Mouse (Mus musculus): ENCODE measurements around the gene Egfr. TPM values are rescaled to one million over a fixed set of nuclear protein-coding genes. Genes with fewer than 3 reads are reported as not detected.

Gene Egfr
- total RNA-seq, 2 experiments from 2014 or later, result 15.1 to 18.4 TPM

- DNase-seq (ENCODE audit: extremely low spot score in 1 of 2, low spot score in 1 of 2), result no peak
These were observed 134.1 kb downstream of the Egfr start for GRCm38 (mm10) chr11:16886152-16886551.

GRCm38 (mm10) chr11:16888086-16888485 is 136.1 kb downstream of the Egfr start:
- DNase-seq (ENCODE audit: extremely low spot score in 1 of 2, low spot score in 1 of 2), result no peak

GRCm38 (mm10) chr11:16895441-16896356 is 143.7 kb downstream of the Egfr start:
- DNase-seq (ENCODE audit: extremely low spot score in 1 of 2, low spot score in 1 of 2), result no peak

GRCm38 (mm10) chr11:16897681-16898080 is 145.7 kb downstream of the Egfr start:
- DNase-seq (ENCODE audit: extremely low spot score in 1 of 2, low spot score in 1 of 2), result no peak

- DNase-seq (ENCODE audit: extremely low spot score in 1 of 2, low spot score in 1 of 2), result no peak
These were observed 148.2 kb downstream of the Egfr start for GRCm38 (mm10) chr11:16900182-16900581.

GRCm38 (mm10) chr11:16900653-16901416 is 148.8 kb downstream of the Egfr start:
- no peak for DNase-seq (ENCODE audit: extremely low spot score in 1 of 2, low spot score in 1 of 2)

GRCm38 (mm10) chr11:16904302-16905011 is 152.5 kb downstream of the Egfr start:
- DNase-seq (ENCODE audit: extremely low spot score in 1 of 2, low spot score in 1 of 2), result no peak

- no peak for DNase-seq (ENCODE audit: extremely low spot score in 1 of 2, low spot score in 1 of 2)
These were observed 153.0 kb downstream of the Egfr start for GRCm38 (mm10) chr11:16905012-16905332.

GRCm38 (mm10) chr11:16906530-16906929 is 154.5 kb downstream of the Egfr start:
- DNase-seq (ENCODE audit: extremely low spot score in 1 of 2, low spot score in 1 of 2), result no peak

- DNase-seq (ENCODE audit: extremely low spot score in 1 of 2, low spot score in 1 of 2), result no peak
These were observed 155.6 kb downstream of the Egfr start for GRCm38 (mm10) chr11:16907517-16908129.

GRCm38 (mm10) chr11:16914756-16915155 is 162.8 kb downstream of the Egfr start:
- no peak for DNase-seq (ENCODE audit: extremely low spot score in 1 of 2, low spot score in 1 of 2)

- DNase-seq (ENCODE audit: extremely low spot score in 1 of 2, low spot score in 1 of 2), result no peak
These were observed 163.8 kb downstream of the Egfr start for GRCm38 (mm10) chr11:16915850-16916249.

- DNase-seq (ENCODE audit: extremely low spot score in 1 of 2, low spot score in 1 of 2), result no peak
These were observed 165.5 kb downstream of the Egfr start for GRCm38 (mm10) chr11:16917512-16917911.

- DNase-seq (ENCODE audit: extremely low spot score in 1 of 2, low spot score in 1 of 2), result no peak
These were observed 180.2 kb downstream of the Egfr start for GRCm38 (mm10) chr11:16932159-16932558.

GRCm38 (mm10) chr11:16935577-16936236 is 183.7 kb downstream of the Egfr start:
- DNase-seq (ENCODE audit: extremely low spot score in 1 of 2, low spot score in 1 of 2), result no peak

- no peak for DNase-seq (ENCODE audit: extremely low spot score in 1 of 2, low spot score in 1 of 2)
These were observed 189.2 kb downstream of the Egfr start for GRCm38 (mm10) chr11:16941103-16941793.

GRCm38 (mm10) chr11:16941973-16942452 is 190.0 kb downstream of the Egfr start:
- no peak for DNase-seq (ENCODE audit: extremely low spot score in 1 of 2, low spot score in 1 of 2)

- no peak for DNase-seq (ENCODE audit: extremely low spot score in 1 of 2, low spot score in 1 of 2)
These were observed 191.0 kb downstream of the Egfr start for GRCm38 (mm10) chr11:16943016-16943415.

- peak in 1 of 2 experiments; percentile 40 for DNase-seq (ENCODE audit: extremely low spot score in 1 of 2, low spot score in 1 of 2)
These were observed 196.8 kb downstream of the Egfr start for GRCm38 (mm10) chr11:16948756-16949155.

All from layer of hippocampus, postnatal 25 days (tissue).